Mouse (Mus musculus) ES-Bruce4 (cell line): ENCODE results near the gene Olfr287.

ENCODE experiments used
- CTCF ChIP-seq: IDR thresholded peaks from one replicate; pipeline ENCODE4 v1.8.1; 2011; ENCODE audit warnings: low read depth, low read length
- POLR2A ChIP-seq: IDR thresholded peaks from one replicate; pipeline ENCODE4 v1.8.1; 2011; ENCODE audit warnings: low read length; ENCODE audit not compliant: insufficient read depth

DNA sequence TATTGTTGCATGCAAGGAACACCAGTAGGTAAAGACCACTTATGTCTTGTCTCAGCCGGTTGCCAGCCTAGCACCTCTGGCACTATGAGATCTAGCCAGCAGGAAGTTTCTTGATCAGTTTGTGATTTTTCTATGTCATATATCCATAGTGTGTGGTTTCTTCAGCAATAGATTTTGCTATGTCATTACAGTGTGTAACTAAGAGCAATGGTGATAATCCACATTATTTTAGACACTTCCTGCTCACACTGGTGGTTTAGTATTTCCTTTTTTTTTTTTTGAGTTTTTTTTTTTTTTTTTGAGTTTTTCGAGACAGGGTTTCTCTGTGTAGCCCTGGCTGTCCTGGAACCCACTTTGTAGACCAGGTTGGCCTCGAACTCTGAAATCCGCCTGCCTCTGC lies 14.6 kb upstream of the Olfr287 start:
- no peak for TF ChIP-seq CTCF
- TF ChIP-seq POLR2A, result no peak
